Mouse (Mus musculus) neural tube, embryonic 11.5 days (tissue): ENCODE results near the gene Cnn1. TPM values are rescaled to one million over a fixed set of nuclear protein-coding genes. Genes with fewer than 3 reads are reported as not detected.
A peak's percentile ranks its signal among the peaks of the same experiment; 100 is the strongest.

ENCODE experiments used
- ATAC-seq: fragments of 200-750 bp; cut with Nextera tagmentation; 2 replicates; pipeline ENCODE4 v1.8.0; 2017; ENCODE audit warnings: moderate number of reproducible peaks, mild to moderate bottlenecking, moderate TSS enrichment, moderate library complexity; ENCODE audit not compliant: insufficient read depth, low FRiP score, low TSS enrichment
- DNase-seq: peaks from one replicate; pipeline ENCODE4 v3.0.0-alpha.2; 2015; ENCODE audit warnings: low spot score
- H3K27ac ChIP-seq: fragments of 300-500 bp; sonication (generic); 2 replicates; pipeline ENCODE4 v1.5.1; 2014; ENCODE audit warnings: low read depth, mild to moderate bottlenecking, low read length
- H3K27me3 ChIP-seq: fragments of 300-500 bp; sonication (generic); 2 replicates; pipeline ENCODE4 v1.6.1; 2014; ENCODE audit warnings: mild to moderate bottlenecking, low read length, mixed read lengths; ENCODE audit not compliant: control insufficient read depth, insufficient read depth
- H3K36me3 ChIP-seq: fragments of 300-500 bp; sonication (generic); 2 replicates; pipeline ENCODE4 v1.6.1; 2014; ENCODE audit warnings: mild to moderate bottlenecking, low read length, moderate library complexity, mixed read lengths; ENCODE audit not compliant: control insufficient read depth, insufficient read depth
- H3K4me1 ChIP-seq: fragments of 300-500 bp; sonication (generic); 2 replicates; pipeline ENCODE4 v1.6.1; 2014; ENCODE audit warnings: low read length, mixed read lengths; ENCODE audit not compliant: control insufficient read depth, insufficient read depth
- H3K4me2 ChIP-seq: fragments of 300-500 bp; sonication (generic); 2 replicates; pipeline ENCODE4 v1.6.1; 2014; ENCODE audit warnings: low read depth, mild to moderate bottlenecking, moderate library complexity
- H3K4me3 ChIP-seq: fragments of 300-500 bp; sonication (generic); 2 replicates; pipeline ENCODE4 v1.5.1; 2014; ENCODE audit warnings: low read depth, low read length
- H3K9ac ChIP-seq: fragments of 300-500 bp; sonication (generic); 2 replicates; pipeline ENCODE4 v1.6.1; 2014; ENCODE audit warnings: mild to moderate bottlenecking, low read length
- H3K9me3 ChIP-seq: fragments of 300-500 bp; sonication (generic); 2 replicates; pipeline ENCODE4 v1.6.1; 2016; ENCODE audit warnings: low read length; ENCODE audit not compliant: control insufficient read depth
- WGBS: fragments of 180-500 bp; shearing (Covaris S2); extraction: QIAGEN DNeasy Blood & Tissue Kit; methylation state at CpG from one replicate; pipeline ENCODE4 v1.1.7; 2014; 5-methylcytosine and 5-hydroxymethylcytosine counted together
- polyA plus RNA-seq: library from polyadenylated mRNA; unstranded; fragments of >200 nt; fragmentation: Nextera tagmentation; extraction: Ambion mirVana; gene quantifications from 2 replicates; pipeline ENCODE4 v1.2.1, GENCODE M21; 2014

The Cnn1 gene
- polyA plus RNA-seq, 1 experiment from 2014 or later = 1.0 TPM

DNA sequence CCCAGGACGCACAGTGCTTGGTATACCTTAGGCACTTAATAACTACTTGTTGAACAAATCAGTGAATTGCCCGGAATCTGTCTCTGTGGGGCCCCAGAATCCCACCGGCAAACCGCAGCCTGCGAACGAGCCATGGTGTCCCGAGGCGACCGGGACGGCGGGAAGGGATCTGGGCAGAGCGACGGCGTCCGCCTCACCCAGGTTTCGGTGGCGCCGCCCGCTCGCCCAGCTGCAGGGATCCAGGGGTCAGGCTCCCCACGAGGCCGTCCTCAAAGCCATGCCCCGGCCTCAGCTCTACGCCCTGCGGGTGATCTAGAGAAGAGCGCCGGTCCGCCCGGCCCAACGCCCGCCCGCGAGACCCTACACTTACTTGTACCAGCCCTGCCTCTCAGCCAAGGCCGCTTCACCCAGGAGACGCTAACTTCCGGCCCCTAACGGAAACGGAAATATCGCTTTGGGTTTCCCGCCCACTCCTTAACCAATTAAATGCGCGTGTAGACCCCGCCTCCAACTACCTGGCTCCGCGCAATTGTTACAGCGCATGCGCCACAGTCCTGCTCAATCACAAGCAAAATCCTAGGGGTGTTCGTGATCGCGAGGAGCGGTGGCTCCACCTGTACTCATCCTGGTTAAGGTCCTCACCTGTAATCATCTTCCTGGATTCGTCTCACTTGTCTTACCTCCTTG, 17.9 kb downstream of the Cnn1 start, which contains the start of gene Elof1:
TSS of gene Elof1 (minus strand) at position 433 of the 687 bp plus-strand sequence.
- peak; percentile 95 for ATAC-seq
- Histone ChIP-seq H3K9me3 (no peaks in the 10 kb centered on the region), H3K4me3 (peak within 1 kb of the TSS; percentile 86), H3K4me2 (peak within 1 kb of the TSS; percentile 87), H3K9ac (peak within 1 kb of the TSS; percentile 88), H3K27me3 (no peaks in the 10 kb centered on the region), H3K36me3 (peaks cover 6% of the 10 kb centered on the region; the same call in 1 of the 2 replicates), H3K4me1 (peaks cover 4% of the 10 kb centered on the region), H3K27ac (0 out of 2 replicates have a peak within 1 kb of the TSS, but pooled peaks have one; percentile 34)
- DNase-seq = peak; percentile 92
- WGBS = under 1% methylated on average over 52 of the region's 52 CpGs

DNA sequence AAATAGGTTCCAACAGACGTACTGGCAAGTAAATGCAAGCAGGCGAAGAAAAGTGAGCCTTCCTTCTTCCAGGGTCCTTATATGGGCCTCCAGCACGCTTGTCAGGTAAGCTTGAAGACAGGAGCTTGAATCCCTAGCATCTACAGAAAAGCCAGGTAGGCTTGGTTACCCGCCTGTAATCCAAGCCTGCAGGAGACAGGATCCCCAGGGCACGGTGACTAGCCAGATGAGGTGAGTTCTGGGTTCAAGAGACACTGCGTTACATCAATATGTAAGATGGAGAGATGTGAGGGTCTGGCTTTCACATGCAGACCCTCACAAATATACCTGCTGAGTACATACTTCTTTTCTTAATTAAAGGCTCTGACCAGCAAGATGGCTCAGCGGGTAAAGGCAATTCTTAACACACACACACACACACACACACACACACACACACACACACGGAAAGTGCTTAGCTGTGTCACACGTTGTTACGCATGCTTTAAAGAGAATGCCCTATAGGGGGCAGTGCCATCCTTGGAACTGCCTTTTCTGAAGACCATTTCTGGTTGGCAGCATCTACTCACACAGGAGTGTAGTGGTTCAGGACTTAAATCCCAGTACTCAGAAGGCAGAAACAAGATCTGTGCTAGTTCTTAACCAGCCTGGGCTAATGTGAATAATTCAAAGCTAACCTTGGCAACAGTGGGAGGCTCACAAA, 18.9 kb downstream of the Cnn1 start:
- peaks cover 3% of the 10 kb centered on the region; the same call in 1 of the 2 replicates for H3K36me3 ChIP-seq
- DNase-seq (no peak), ATAC-seq (no peak)
- no peak overlapping the region for H3K27ac ChIP-seq
- 49% methylated on average over 10 of the region's 10 CpGs for WGBS
- peaks cover 4% of the 10 kb centered on the region for H3K4me1 ChIP-seq
- no peaks in the 10 kb centered on the region for H3K9me3 ChIP-seq
- H3K27me3 ChIP-seq = no peaks in the 10 kb centered on the region
- no peak overlapping the region for H3K4me3 ChIP-seq
- H3K4me2 ChIP-seq = peak overlapping the region; percentile 87
- no peak overlapping the region for H3K9ac ChIP-seq

DNA sequence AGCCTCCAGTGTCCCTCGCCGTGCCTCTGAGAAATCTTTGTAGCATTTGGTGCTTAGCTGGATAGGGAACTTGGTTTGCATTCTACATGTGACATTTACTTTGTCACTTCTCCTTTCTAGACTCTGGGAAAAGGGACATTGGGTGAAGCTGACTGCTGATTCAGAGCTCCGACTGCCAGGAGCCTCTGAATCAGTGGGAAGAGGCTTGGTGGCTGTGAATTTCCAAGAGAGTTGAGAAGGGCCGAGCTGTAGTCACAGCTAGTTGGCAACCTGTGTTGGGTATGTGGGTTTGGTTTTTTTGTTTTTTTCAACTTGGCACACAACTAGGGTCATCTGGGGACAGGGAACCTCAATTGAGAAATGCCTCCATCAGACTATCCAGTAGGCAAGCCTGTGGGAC, 20.5 kb downstream of the Cnn1 start:
- H3K27ac ChIP-seq = no peak overlapping the region
- H3K36me3 ChIP-seq = no peaks in the 10 kb centered on the region
- H3K4me2 ChIP-seq = no peak overlapping the region
- no peaks in the 10 kb centered on the region for H3K9me3 ChIP-seq
- H3K9ac ChIP-seq = no peak overlapping the region
- no peak overlapping the region for H3K4me3 ChIP-seq
- WGBS = 95% methylated on average over 4 of the region's 4 CpGs
- DNase-seq = no peak
- no peak for ATAC-seq
- H3K27me3 ChIP-seq = no peaks in the 10 kb centered on the region
- H3K4me1 ChIP-seq = peaks cover 4% of the 10 kb centered on the region

DNA sequence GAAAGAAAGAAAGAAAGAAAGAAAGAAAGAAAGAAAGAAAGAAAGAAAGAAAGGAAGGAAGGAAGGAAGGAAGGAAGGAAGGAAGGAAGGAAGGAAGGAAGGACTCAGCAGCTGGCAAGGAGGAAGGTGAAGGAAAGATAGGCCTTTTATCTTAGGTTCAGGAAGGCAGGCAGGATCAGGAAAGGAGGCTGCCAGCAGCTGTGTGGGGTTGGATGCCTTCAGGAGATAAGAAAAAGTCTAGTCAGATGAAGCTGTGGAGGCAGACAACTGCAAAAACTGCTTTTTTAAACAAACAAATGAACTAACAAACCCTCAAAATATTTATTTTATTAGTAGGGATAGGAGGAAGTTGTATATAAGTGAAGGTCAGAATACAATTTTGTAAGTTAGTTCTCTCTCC, 22.5 kb downstream of the Cnn1 start:
- Histone ChIP-seq H3K36me3 (no peaks in the 10 kb centered on the region), H3K4me2 (no peak overlapping the region), H3K4me3 (no peak overlapping the region), H3K9ac (no peak overlapping the region), H3K4me1 (no peaks in the 10 kb centered on the region; the same call in 1 of the 2 replicates), H3K27ac (no peak overlapping the region), H3K27me3 (no peaks in the 10 kb centered on the region), H3K9me3 (no peaks in the 10 kb centered on the region)
- DNase-seq (no peak), ATAC-seq (no peak)

DNA sequence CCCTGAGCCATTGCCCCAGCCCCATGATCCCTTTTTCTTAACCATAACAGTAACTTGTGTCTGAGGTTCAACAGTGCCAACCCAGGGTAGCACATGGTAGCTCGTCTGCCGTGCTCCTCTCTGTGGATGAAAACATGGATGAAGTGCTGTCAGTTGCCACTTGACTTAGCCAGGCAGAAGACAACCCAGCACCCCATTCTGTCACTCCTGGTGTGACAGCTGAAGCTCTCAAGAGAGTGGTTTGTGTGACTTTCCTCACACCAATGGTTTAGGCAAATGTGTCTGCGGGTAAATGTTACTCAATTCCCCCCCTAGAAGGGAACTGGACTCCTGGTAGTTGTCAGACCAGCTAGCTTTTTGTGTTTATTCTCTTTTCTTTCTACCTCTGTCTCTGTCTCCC, 23.0 kb downstream of the Cnn1 start:
- H3K9ac ChIP-seq = no peak overlapping the region
- no peaks in the 10 kb centered on the region for H3K9me3 ChIP-seq
- no peaks in the 10 kb centered on the region for H3K36me3 ChIP-seq
- ATAC-seq (no peak), DNase-seq (no peak)
- no peaks in the 10 kb centered on the region for H3K27me3 ChIP-seq
- no peaks in the 10 kb centered on the region; the same call in 1 of the 2 replicates for H3K4me1 ChIP-seq
- no peak overlapping the region for H3K4me2 ChIP-seq
- no peak overlapping the region for H3K27ac ChIP-seq
- WGBS = 86% methylated on average over 3 of the region's 3 CpGs
- H3K4me3 ChIP-seq = no peak overlapping the region

DNA sequence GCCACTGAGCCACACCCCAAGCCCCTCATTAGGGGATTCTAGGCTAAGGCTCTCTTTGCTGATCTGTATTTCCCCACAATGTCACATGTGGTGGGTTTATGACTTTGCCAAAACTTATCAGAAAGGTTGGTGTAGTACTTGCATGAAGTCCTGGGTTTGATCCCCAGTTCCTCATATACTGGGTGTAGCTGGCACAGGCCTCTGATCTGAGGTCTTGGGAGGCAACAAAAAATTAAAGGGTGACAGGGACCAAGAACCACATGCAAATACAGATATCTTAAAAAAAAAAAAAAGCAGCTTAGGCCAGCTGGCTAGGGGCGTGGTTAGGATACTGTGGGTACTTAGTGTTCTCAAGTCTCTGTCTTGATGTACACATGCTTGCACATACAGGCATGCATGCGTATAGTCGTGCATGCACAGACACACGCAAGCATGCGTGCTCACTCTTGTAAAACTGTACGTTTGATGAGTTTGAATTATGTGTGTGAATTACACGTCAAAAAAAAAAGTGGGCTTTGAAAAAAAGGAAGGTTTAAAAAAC, 24.1 kb downstream of the Cnn1 start:
- Histone ChIP-seq H3K4me1 (no peaks in the 10 kb centered on the region), H3K36me3 (no peaks in the 10 kb centered on the region), H3K4me3 (no peak overlapping the region), H3K9ac (no peak overlapping the region), H3K9me3 (no peaks in the 10 kb centered on the region), H3K4me2 (no peak overlapping the region), H3K27ac (no peak overlapping the region), H3K27me3 (no peaks in the 10 kb centered on the region)
- 90% methylated on average over 7 of the region's 7 CpGs for WGBS
- no peak for ATAC-seq
- no peak for DNase-seq

DNA sequence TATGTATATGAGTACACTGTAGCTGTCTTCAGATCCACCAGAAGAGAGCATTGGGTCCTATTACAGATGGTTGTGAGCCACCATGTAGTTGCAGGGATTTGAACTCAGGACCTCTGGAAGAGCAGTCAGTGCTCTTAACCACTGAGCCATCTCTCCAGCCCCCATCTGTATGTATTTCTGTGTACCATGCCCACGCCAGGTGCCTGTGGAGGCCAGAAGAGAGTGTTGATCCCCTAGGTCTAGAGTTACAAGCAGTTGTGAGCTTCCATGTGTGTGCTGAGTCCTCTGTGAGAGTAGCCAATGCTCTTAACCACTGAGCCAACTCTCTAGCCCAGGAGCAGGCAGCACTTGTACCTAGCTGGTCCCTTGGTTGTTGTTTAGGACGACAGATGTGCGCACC, 25.2 kb downstream of the Cnn1 start:
- Histone ChIP-seq H3K9ac (no peak overlapping the region), H3K4me3 (no peak overlapping the region), H3K27me3 (no peaks in the 10 kb centered on the region), H3K36me3 (no peaks in the 10 kb centered on the region), H3K4me1 (no peaks in the 10 kb centered on the region), H3K9me3 (no peaks in the 10 kb centered on the region), H3K27ac (no peak overlapping the region), H3K4me2 (no peak overlapping the region)
- WGBS = 76% methylated on average over 3 of the region's 3 CpGs
- no peak for ATAC-seq
- no peak for DNase-seq

DNA sequence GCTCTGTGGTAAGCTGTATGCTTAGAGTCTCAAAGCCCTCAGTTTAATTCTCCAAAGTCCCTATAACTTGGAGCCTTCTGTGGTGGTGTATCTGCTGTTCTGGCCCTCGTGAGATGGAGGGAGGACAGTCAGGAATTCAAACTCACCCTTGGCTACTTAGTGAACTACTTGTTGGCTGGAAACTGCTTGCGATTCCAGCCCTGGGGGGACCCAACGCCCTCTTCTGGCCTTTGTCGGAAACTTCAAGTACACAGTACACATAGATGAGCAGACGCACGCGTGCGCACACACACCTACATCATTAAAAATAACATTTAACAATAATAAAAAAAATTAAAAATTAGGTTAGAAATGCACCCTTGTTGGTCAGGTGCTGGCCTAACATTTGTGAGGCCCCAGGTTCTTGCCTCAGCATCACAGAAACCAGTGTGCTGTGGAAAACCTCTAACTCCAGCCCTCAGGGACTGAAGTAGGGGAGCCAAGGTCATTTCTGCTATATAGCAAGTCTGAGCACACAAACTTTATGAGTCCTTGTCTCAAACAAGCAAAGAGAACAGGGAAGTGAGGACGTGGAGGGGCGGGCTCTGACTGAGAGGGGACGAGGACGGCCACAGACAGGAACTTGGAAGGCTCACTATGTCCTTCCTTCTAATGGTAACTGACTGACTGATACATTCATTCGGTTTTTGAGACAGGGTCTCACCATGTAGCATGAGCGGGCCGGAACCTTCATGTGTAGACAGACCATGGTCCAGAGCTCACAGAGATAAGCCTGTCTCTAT, 26.4 kb downstream of the Cnn1 start:
- no peaks in the 10 kb centered on the region for H3K36me3 ChIP-seq
- H3K9me3 ChIP-seq = no peaks in the 10 kb centered on the region
- H3K4me2 ChIP-seq = no peak overlapping the region
- no peak overlapping the region for H3K27ac ChIP-seq
- H3K9ac ChIP-seq = no peak overlapping the region
- DNase-seq (no peak), ATAC-seq (no peak)
- no peaks in the 10 kb centered on the region for H3K27me3 ChIP-seq
- WGBS = 89% methylated on average over 15 of the region's 15 CpGs
- no peak overlapping the region for H3K4me3 ChIP-seq
- no peaks in the 10 kb centered on the region for H3K4me1 ChIP-seq
